Mouse (Mus musculus): ENCODE results near the gene Eri3. TPM values are rescaled to one million over a fixed set of nuclear protein-coding genes. Genes with fewer than 3 reads are reported as not detected.

The Eri3 gene
- polyA plus RNA-seq, 1 experiment from 2014 or later = 158 TPM

DNA sequence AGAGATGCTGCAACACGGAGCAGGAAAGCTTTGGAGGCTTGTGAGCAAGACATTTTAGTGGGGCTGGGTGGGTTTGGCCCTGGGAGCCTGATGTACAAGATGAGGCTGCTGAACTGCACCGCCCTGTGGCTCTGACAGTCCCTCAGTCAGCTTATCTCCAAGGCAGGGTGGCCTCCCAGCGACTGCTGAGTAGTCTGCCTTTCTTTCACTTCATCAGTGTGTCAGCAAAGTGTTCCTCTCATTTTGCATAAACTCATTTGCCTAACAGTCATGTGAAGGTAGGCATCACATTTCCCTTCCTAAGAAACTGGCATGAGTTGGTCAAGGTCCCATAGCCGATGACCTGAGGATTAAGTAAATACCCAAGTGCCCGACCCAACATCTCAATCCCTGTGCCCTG is 102.6 kb downstream of the Eri3 start:
- H3K9me3 ChIP-seq = no peaks in the 10 kb centered on the region
- H3K4me2 ChIP-seq = no peak overlapping the region
- no peak for ATAC-seq (ENCODE audit: insufficient number of reproducible peaks, low FRiP score, low TSS enrichment, low read depth)
- no peak overlapping the region for H3K27ac ChIP-seq
- H3K4me1 ChIP-seq = peaks cover 42% of the 10 kb centered on the region
- 63% methylated on average over 5 of the region's 5 CpGs for WGBS
- H3K27me3 ChIP-seq = no peaks in the 10 kb centered on the region
- no peak overlapping the region for H3K9ac ChIP-seq
- H3K4me3 ChIP-seq = no peak overlapping the region
- H3K36me3 ChIP-seq = peaks cover 11% of the 10 kb centered on the region

DNA sequence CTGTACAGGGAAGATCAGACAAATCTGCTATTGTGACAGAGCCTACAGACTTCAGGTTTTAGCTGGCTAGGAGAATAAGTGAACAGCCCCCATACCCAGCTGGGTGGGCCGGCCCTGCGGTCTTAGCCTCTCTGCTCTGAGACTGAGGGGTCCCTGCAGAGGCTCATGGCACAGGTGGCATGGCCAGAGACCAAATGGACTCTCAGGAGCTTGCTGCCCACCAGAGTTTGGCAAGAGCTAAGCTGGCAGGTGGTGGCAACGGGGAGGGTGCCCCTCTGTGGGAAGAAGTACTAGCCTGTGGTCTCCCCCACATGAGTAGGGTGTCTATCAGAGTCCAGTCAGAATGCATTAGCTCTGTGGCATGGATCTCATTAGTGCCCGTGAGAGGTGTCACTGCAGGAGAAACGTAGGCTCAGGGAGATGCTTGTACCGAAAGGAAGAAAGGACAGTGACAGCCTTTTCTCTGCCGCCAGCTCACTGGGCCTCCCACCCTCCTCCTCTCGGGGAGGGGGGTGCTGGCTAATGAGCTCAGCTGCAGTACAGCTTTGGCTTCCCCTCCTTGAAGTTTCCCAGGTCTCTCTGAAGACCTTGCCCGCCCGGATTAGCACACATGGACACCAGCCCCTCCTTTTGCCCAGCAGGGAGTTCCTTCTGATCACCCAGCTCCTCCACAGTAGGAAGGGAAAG is 104.0 kb downstream of the Eri3 start:
- 22% methylated on average over 10 of the region's 10 CpGs for whole genome bisulfite sequencing
- Histone ChIP-seq H3K4me2 (no peak overlapping the region), H3K27me3 (no peaks in the 10 kb centered on the region), H3K9ac (no peak overlapping the region), H3K4me3 (no peak overlapping the region), H3K9me3 (no peaks in the 10 kb centered on the region), H3K4me1 (peaks cover 55% of the 10 kb centered on the region), H3K27ac (no peak overlapping the region), H3K36me3 (peaks cover 11% of the 10 kb centered on the region)
- no peak for ATAC-seq (ENCODE audit: insufficient number of reproducible peaks, low FRiP score, low TSS enrichment, low read depth)

DNA sequence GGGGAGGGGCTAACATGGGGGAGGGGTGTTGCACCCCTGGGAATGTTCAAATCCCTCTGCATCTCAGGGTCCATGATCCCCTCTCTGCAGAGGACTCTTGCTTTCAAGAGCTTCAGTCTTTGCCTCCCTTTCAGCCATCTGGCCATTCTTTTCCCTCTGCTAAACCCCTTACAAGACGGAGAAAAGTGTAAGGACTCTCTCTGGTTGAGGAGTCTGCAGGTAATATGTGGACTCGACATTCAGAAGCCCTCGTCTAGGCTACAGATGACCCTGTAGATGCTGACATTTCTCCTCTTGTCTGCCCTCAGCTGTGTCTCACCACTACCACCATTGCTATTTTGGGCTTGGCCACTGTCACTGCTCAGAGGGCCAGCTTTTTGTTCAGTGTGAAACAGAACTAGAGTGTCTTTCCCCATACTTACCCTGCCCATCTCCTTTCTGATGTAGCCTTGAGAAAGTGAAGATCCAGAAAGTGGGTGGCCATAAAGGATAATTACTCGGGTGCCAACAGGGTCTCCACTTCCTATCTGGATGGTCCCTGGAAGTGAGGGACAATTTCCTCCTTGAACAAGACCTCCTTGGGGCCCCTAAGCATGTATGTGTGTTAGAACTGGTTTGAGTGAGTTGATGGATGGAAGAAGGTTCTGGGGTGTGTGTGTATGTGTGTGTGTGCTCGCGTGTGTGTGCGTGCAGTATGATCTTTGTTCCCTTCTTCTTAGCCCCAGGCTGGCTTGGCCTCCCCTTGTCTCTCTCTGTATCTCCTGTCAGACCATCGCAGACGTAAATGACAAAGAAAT is 104.7 kb downstream of the Eri3 start:
- peaks cover 10% of the 10 kb centered on the region for H3K36me3 ChIP-seq
- H3K9me3 ChIP-seq = no peaks in the 10 kb centered on the region
- ATAC-seq (ENCODE audit: insufficient number of reproducible peaks, low FRiP score, low TSS enrichment, low read depth) = no peak
- H3K4me2 ChIP-seq = no peak overlapping the region
- no peaks in the 10 kb centered on the region for H3K27me3 ChIP-seq
- no peak overlapping the region for H3K9ac ChIP-seq
- WGBS = 43% methylated on average over 9 of the region's 9 CpGs
- H3K4me1 ChIP-seq = peaks cover 61% of the 10 kb centered on the region
- no peak overlapping the region for H3K4me3 ChIP-seq
- no peak overlapping the region for H3K27ac ChIP-seq

DNA sequence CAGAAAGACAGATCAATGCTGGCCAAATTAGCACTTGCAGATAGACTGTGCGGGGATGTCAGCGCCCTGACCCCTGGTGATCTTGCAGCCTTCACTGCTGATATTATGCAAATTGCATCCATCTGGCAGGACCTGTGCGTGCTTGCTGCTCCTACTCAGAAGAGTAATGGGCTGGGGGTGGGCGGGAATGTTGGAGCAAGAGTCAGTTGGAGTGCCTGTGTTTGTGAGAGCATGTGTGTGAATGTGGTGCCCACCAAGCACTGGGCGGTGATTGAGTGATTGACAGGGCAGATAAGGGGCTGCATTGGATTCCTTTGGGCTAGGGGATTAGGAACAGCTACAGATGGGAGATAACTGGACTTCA is 105.3 kb downstream of the Eri3 start:
- no peak overlapping the region for H3K27ac ChIP-seq
- H3K4me1 ChIP-seq = peaks cover 62% of the 10 kb centered on the region
- no peaks in the 10 kb centered on the region for H3K27me3 ChIP-seq
- no peak overlapping the region for H3K4me3 ChIP-seq
- no peak overlapping the region for H3K9ac ChIP-seq
- H3K9me3 ChIP-seq = no peaks in the 10 kb centered on the region
- H3K36me3 ChIP-seq = peaks cover 8% of the 10 kb centered on the region
- WGBS = 39% methylated on average over 5 of the region's 5 CpGs
- H3K4me2 ChIP-seq = no peak overlapping the region
- ATAC-seq (ENCODE audit: insufficient number of reproducible peaks, low FRiP score, low TSS enrichment, low read depth) = no peak

DNA sequence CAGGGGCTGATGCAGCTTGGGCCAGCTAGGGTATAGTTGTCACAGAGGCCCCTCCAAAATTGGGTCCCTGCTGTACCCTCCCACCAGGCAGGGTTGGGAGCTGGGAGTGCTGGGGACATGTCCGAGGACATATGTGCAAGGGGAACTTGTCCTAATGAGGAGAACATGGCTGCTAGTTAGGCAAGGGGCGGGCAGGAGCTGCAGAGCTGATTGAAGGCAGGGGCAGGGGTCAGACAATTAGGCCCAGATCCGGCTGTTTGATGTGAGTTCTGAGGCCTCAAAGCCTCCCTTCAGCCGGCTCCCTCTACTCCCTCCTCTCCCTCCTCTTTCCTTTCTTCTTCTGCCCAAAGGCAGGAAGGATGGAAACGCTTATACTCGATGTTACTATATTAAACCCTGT is 106.8 kb downstream of the Eri3 start:
- ATAC-seq (ENCODE audit: insufficient number of reproducible peaks, low FRiP score, low TSS enrichment, low read depth) = no peak
- Histone ChIP-seq H3K27ac (peak overlapping the region; percentile 35), H3K36me3 (peaks cover 16% of the 10 kb centered on the region), H3K4me2 (no peak overlapping the region), H3K9ac (no peak overlapping the region), H3K27me3 (no peaks in the 10 kb centered on the region), H3K4me3 (no peak overlapping the region), H3K9me3 (no peaks in the 10 kb centered on the region), H3K4me1 (peaks cover 57% of the 10 kb centered on the region)
- WGBS = 34% methylated on average over 6 of the region's 6 CpGs

DNA sequence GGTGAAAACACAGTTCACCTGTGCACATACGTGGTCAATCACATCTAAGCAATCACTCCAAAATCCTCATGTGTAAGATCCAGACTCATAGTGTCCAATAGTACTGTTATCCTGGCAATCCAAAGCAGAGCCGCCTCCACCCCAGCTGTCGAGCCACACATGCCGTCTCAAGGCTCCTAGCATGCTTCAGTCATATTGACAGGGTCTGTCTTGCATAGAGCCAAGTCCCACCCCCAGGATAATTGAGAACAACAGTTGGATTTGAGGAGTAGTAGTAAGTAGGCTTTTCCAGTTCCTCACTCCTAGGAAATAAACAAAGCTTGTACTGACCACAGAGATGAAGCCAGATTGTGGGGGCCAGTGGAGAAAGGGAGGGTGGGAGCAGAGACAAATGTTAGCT is 107.5 kb downstream of the Eri3 start:
- Histone ChIP-seq H3K4me2 (no peak overlapping the region), H3K27me3 (no peaks in the 10 kb centered on the region), H3K4me1 (peaks cover 57% of the 10 kb centered on the region), H3K27ac (peak overlapping the region; percentile 35), H3K36me3 (peaks cover 18% of the 10 kb centered on the region), H3K4me3 (no peak overlapping the region), H3K9ac (no peak overlapping the region), H3K9me3 (no peaks in the 10 kb centered on the region)
- ATAC-seq (ENCODE audit: insufficient number of reproducible peaks, low FRiP score, low TSS enrichment, low read depth) = no peak
- 36% methylated on average over 4 of the region's 4 CpGs for WGBS

DNA sequence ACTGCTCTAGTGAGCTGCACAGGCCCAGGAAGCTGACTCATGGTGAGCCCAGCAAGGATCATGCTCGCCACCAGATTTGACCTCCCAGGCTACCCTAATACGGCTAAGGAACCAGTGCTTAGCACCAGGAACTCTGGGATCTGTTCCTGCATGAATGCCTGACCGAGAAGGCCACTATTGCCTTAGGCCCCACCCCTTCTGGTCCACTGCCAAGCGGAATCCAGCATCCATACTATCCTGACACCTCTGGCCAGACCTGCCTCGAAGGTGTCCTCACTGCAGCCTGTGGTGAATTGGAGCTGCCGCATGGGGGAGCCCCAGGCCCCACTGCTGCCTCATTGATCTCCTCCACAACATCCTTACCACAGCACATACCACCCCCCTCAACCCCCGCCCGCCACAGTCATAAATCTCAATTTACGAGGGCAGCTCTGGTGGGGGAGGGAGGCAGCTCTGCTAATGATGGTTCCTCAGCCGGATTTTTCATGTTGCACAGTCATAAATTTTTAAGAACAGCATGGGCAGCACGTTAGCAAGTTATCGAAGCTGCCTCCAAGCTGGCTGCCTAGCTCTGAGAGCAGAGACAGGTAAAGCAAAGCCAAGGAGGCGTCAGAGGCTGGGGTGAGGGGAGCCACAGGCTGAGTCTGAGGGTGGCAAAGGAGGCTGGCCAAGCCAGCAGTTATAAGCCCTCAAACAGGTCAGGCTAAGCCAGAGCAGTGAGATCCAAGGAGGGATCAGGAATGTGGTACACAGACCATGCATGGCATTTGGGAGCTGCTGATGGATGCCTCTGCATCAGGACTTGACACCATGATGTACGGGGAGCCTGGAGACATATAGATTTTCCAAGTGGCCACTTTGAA is 108.6 kb downstream of the Eri3 start:
- Histone ChIP-seq H3K4me1 (peaks cover 57% of the 10 kb centered on the region), H3K4me3 (no peak overlapping the region), H3K9me3 (no peaks in the 10 kb centered on the region), H3K27me3 (no peaks in the 10 kb centered on the region), H3K9ac (no peak overlapping the region), H3K36me3 (peaks cover 18% of the 10 kb centered on the region), H3K4me2 (no peak overlapping the region), H3K27ac (peak overlapping the region; percentile 76)
- peak; percentile 50 for ATAC-seq (ENCODE audit: insufficient number of reproducible peaks, low FRiP score, low TSS enrichment, low read depth)
- 13% methylated on average over 14 of the region's 14 CpGs for WGBS

DNA sequence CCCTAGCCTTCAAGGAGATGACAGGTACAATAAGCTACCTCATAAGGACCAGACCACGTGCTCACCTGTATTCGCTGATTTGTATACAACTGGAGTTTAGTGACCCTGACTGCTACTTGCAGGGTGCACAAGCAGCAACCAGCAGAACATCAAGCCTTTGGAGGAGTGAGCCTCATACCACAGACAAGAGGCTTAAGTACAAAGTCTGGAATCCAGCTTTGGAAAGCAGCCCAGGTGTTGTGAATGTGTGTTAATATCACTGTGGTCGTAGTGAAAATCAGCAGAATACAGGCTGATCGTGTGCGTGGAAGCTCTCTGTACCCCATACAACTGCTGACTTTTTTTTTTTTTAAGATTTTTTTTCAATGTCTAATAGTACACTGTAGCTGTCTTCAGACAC is 109.8 kb downstream of the Eri3 start:
- H3K4me1 ChIP-seq = peaks cover 45% of the 10 kb centered on the region
- WGBS = 53% methylated on average over 5 of the region's 5 CpGs

DNA sequence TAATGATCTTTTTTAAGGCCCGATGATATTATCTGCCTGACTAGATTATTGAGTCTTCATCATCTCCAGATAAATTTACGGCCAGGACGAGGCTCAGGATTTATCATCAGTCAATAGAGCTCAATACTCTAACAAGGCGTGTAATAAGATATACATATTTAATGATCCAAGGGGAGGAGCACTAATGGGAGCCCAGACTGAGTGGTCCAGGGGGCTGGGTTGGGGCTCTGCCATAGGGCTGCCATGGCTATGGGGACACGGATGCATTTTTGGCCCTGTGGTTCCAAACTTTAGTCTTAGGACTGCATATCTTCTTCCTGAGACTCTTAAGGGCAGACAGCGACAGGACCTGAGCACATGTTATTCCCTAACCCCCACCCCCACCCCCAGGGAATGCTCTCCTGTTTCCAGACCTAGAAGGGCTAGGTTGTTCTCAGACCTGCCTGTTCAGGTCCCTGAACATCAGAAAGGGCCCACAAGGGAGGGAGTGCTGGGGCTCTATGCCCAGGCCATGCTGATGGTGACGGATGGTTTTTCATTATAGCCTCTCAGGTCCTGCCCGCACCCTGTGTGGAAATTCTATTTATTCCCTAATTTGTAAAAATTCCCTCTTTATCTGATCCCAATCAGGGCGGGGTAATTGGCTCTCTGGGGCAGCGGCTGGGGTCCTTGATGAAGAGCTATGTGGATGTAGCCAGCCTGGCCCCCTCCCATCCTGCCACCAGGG is 114.4 kb downstream of the Eri3 start:
- no peak overlapping the region for H3K4me3 ChIP-seq
- no peaks in the 10 kb centered on the region for H3K9me3 ChIP-seq
- H3K36me3 ChIP-seq = peaks cover 18% of the 10 kb centered on the region
- H3K4me1 ChIP-seq = peaks cover 8% of the 10 kb centered on the region; the same call in 1 of the 2 replicates
- ATAC-seq (ENCODE audit: insufficient number of reproducible peaks, low FRiP score, low TSS enrichment, low read depth) = no peak
- H3K27me3 ChIP-seq = no peaks in the 10 kb centered on the region
- no peak overlapping the region for H3K27ac ChIP-seq
- WGBS = 83% methylated on average over 10 of the region's 10 CpGs
- no peak overlapping the region for H3K4me2 ChIP-seq
- no peak overlapping the region for H3K9ac ChIP-seq

More for the DNA sequence above, 109.8 kb downstream of the Eri3 start:
- ATAC-seq (ENCODE audit: insufficient number of reproducible peaks, low FRiP score, low TSS enrichment, low read depth) = no peak
- Histone ChIP-seq H3K36me3 (peaks cover 18% of the 10 kb centered on the region), H3K9me3 (no peaks in the 10 kb centered on the region), H3K27me3 (no peaks in the 10 kb centered on the region), H3K27ac (no peak overlapping the region), H3K4me2 (no peak overlapping the region), H3K4me3 (no peak overlapping the region), H3K9ac (no peak overlapping the region)

DNA sequence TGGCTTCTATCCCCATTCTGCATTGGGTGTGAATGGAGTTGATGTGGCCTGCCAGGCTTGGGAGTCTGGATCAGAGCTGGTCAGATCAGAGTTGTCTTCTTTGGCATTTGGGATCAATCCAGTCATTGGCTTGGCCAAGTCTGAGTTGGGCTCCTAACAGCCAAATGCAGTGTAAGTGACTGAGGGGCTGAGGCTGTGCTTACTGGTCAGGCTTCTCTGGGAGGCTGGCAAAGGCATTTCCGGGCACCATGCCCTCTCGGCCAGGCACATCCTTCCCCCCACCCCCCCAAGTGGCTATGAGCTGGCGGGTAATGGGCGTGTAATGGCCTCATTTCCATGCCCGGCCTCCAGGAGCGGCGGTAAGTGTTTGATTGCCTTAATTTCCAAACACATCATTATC is 115.4 kb downstream of the Eri3 start:
- 56% methylated on average over 7 of the region's 7 CpGs for WGBS
- H3K27ac ChIP-seq = no peak overlapping the region
- no peak overlapping the region for H3K9ac ChIP-seq
- H3K4me3 ChIP-seq = no peak overlapping the region
- H3K4me1 ChIP-seq = peaks cover 5% of the 10 kb centered on the region; the same call in 1 of the 2 replicates
- H3K9me3 ChIP-seq = no peaks in the 10 kb centered on the region
- H3K36me3 ChIP-seq = peaks cover 14% of the 10 kb centered on the region
- no peak overlapping the region for H3K4me2 ChIP-seq
- ATAC-seq (ENCODE audit: insufficient number of reproducible peaks, low FRiP score, low TSS enrichment, low read depth) = no peak
- no peaks in the 10 kb centered on the region for H3K27me3 ChIP-seq

DNA sequence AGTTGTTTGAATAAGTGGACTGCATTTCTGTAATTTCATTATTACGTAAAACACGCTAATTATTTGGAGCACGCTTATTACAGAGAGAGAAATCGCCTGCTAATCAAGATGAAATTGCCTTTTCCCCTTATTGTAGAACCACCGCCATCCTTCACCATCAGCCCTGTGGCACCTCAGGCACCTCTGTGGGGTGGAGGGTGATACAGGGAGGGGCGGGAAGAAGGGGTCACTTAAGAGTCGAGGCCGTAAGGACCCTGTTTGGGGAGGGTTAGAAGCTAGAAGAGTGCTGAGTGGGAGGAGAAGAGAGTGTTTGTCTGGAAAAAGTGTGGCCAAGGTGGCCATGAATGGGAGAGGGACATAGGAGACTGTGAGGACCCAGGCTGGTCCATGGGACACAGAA is 115.9 kb downstream of the Eri3 start:
- ATAC-seq (ENCODE audit: insufficient number of reproducible peaks, low FRiP score, low TSS enrichment, low read depth) = no peak
- H3K4me1 ChIP-seq = peaks cover 5% of the 10 kb centered on the region; the same call in 1 of the 2 replicates
- no peak overlapping the region for H3K27ac ChIP-seq
- H3K9ac ChIP-seq = no peak overlapping the region
- H3K4me2 ChIP-seq = no peak overlapping the region
- no peaks in the 10 kb centered on the region for H3K9me3 ChIP-seq
- 59% methylated on average over 8 of the region's 8 CpGs for WGBS
- no peaks in the 10 kb centered on the region for H3K27me3 ChIP-seq
- H3K4me3 ChIP-seq = no peak overlapping the region
- peaks cover 10% of the 10 kb centered on the region for H3K36me3 ChIP-seq
